Mouse (Mus musculus) lung, postnatal 0 days (tissue): ENCODE data around the gene Moap1.

Experiments used
- CTCF ChIP-seq: IDR thresholded peaks from 2 replicates; pipeline ENCODE4 v1.5.1; 2016; ENCODE audit warnings: antibody characterized with exemption, mild to moderate bottlenecking
- EP300 ChIP-seq: IDR thresholded peaks from 2 replicates; pipeline ENCODE4 v1.6.1; 2016; ENCODE audit warnings: antibody characterized with exemption, mild to moderate bottlenecking, control low read depth

DNA sequence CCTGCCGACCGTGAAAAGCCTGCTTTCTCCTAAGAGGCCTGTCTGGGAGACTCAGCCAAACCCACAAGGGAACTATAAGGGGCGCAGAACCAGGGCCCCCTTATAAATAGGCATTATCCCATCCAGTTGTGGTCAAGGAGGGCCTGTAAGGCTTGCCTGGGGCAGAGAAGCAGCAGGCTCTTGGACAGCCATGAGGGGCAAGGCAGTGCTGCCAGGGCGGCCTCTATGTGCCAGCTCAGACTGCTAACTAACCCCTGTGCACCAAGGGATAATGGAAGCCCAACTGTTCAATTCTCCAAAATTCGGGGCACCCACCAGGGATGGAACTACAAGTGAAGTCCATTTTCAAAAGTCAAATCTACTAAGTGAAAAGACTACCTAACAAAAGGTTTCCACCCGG lies 40.0 kb downstream of the Moap1 start:
- TF ChIP-seq CTCF (no peak), EP300 (no peak)
